Mouse (Mus musculus) bone marrow macrophage, adult 2 months (primary cell): ENCODE results near the gene Klk4.

Experiments used
- CTCF ChIP-seq: IDR thresholded peaks from 2 replicates; pipeline ENCODE4 v1.5.1; 2012; ENCODE audit warnings: low read depth, mild to moderate bottlenecking, low read length, moderate library complexity
- POLR2A ChIP-seq: IDR thresholded peaks from 2 replicates; pipeline ENCODE4 v1.6.1; 2012; ENCODE audit warnings: mild to moderate bottlenecking, low read depth, low read length, borderline replicate concordance

DNA sequence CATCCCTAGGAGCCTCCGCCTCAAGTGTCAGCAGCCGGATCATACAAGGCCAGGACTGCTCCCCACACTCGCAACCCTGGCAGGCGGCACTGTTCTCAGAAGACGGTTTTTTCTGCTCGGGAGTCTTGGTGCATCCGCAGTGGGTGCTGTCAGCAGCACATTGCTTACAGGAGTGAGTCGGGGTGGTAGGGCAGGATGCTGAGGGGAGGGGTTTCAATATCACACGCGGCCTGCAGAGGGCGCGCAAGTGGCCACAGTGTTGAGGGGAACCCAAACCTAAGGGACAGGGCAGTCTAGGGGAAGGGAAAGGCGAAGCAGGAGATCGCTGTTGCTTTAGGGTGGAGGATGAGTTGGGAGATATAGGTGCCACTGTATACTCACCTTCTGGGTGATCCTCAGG lies 2.6 kb downstream of the Klk4 start:
- TF ChIP-seq CTCF (peak; percentile 62; the same call in 1 of the 2 replicates), POLR2A (no peak)
